In the genomic region with DNA sequence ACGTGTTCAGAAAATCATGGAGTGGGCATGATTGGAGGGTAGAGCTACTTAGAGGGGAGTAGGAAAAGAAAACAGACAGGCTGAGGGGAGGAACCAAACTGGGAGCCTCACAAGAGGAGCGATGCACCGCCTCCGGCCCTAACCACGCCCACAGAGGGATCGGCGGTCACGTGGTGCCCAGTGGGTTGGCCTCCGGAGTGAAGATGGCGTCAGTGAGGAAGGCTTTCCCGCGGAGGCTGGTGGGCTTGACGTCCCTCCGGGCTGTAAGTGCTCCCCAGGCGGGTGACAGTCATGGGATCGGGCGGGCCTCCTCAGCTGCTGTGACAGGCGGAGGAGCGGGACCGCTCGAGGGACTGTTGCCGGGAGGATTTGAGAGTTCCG, we compare ENCODE assay signal across 7 mouse cellular contexts. TPM values are rescaled to one million over a fixed set of nuclear protein-coding genes. Genes with fewer than 3 reads are reported as not detected.
DNase-seq lines count a peak whose midpoint lies in the region; ATAC-seq and TF ChIP-seq lines count a peak whose summit lies in the region.

A gene (plus strand): TSS at position 171 of the 381 bp plus-strand sequence.

- peak within 1 kb of the TSS; percentile 73 for H3K4me3 ChIP-seq in intestine, postnatal 0 days (ENCODE audit: low read depth, low read length)
- H3K4me3 ChIP-seq in midbrain, embryonic 12.5 days, result peak within 1 kb of the TSS; percentile 70
- H3K4me3 ChIP-seq in small intestine, adult 2 months (ENCODE audit: low read depth, low read length), result peak within 1 kb of the TSS; percentile 73

- no peaks in the 10 kb centered on the region for H3K9me3 ChIP-seq in intestine, postnatal 0 days (ENCODE audit: control insufficient read depth)
- H3K9me3 ChIP-seq in midbrain, embryonic 12.5 days, result no peaks in the 10 kb centered on the region

- WGBS in intestine, postnatal 0 days, result 0% methylated on average over 23 of the region's 23 CpGs
- WGBS in midbrain, embryonic 12.5 days, result under 1% methylated on average over 23 of the region's 23 CpGs
- under 1% methylated on average over 23 of the region's 23 CpGs for WGBS in small intestine, adult 2 months

- H3K27me3 ChIP-seq in intestine, postnatal 0 days (replicated peaks; ENCODE audit: control insufficient read depth, insufficient read depth, low read length), result no peaks in the 10 kb centered on the region
- H3K27me3 ChIP-seq in midbrain, embryonic 12.5 days, result no peaks in the 10 kb centered on the region
- H3K27me3 ChIP-seq in small intestine, adult 2 months (ENCODE audit: control insufficient read depth, insufficient read depth, low read length), result no peaks in the 10 kb centered on the region

- DNase-seq in adrenal gland, adult 8-10 months, result peak; percentile 93
- DNase-seq in embryo, embryonic 9.5 days (ENCODE audit: extremely low spot score), result peak; percentile 93
- no peak for DNase-seq in gonadal fat pad, adult 2 months (ENCODE audit: low read depth)
- DNase-seq in left cerebral cortex, postnatal 4 days, result peak; percentile 95

- H3K36me3 ChIP-seq in intestine, postnatal 0 days (ENCODE audit: control insufficient read depth, insufficient read depth), result peaks cover under 1% of the 10 kb centered on the region; the same call in 1 of the 2 replicates
- H3K36me3 ChIP-seq in midbrain, embryonic 12.5 days, result peaks cover 6% of the 10 kb centered on the region
- peaks cover 5% of the 10 kb centered on the region; the same call in 1 of the 2 replicates for H3K36me3 ChIP-seq in small intestine, adult 2 months (ENCODE audit: control insufficient read depth, insufficient read depth, low read length)

- H3K9ac ChIP-seq in intestine, postnatal 0 days (ENCODE audit: low read depth, low read length), result peak within 1 kb of the TSS; percentile 78
- peak within 1 kb of the TSS; percentile 66 for H3K9ac ChIP-seq in midbrain, embryonic 12.5 days (replicated peaks)

- peak within 1 kb of the TSS; percentile 89 for H3K4me2 ChIP-seq in intestine, postnatal 0 days (replicated peaks; ENCODE audit: low read depth)
- peak within 1 kb of the TSS; percentile 91 for H3K4me2 ChIP-seq in midbrain, embryonic 12.5 days (replicated peaks)

- intact Hi-C loops in left cerebral cortex, postnatal 4 days (cut with DNase I), result no loop called here

- 0 out of 2 replicates have a peak, but pooled peaks cover 6% of the 10 kb centered on the region for H3K4me1 ChIP-seq in intestine, postnatal 0 days (replicated peaks; ENCODE audit: control insufficient read depth, insufficient read depth, low read length)
- H3K4me1 ChIP-seq in midbrain, embryonic 12.5 days, result peaks cover 11% of the 10 kb centered on the region
- H3K4me1 ChIP-seq in small intestine, adult 2 months (ENCODE audit: control insufficient read depth, insufficient read depth, insufficient read length, low read length), result peaks cover 13% of the 10 kb centered on the region; the same call in 1 of the 2 replicates

- no peak for TF ChIP-seq CTCF in intestine, postnatal 0 days (IDR thresholded peaks at IDR 0.05; ENCODE audit: low read depth)
- no peak for TF ChIP-seq CTCF in small intestine, adult 2 months (IDR thresholded peaks at IDR 0.05; ENCODE audit: extremely low read depth, insufficient read length, insufficient replicate concordance, low read depth, low read length)

- H3K27ac ChIP-seq in intestine, postnatal 0 days (ENCODE audit: low read depth, low read length), result peak within 1 kb of the TSS; percentile 87
- H3K27ac ChIP-seq in midbrain, embryonic 12.5 days (replicated peaks), result peak within 1 kb of the TSS; percentile 58
- peak within 1 kb of the TSS; percentile 63 for H3K27ac ChIP-seq in small intestine, adult 2 months (ENCODE audit: insufficient read depth, low read depth, low read length)

- TF ChIP-seq POLR2A in small intestine, adult 2 months (IDR thresholded peaks at IDR 0.05; ENCODE audit: low read depth, low read length), result peak; percentile 67

- peak; percentile 79 for ATAC-seq in intestine, postnatal 0 days
- ATAC-seq in midbrain, embryonic 12.5 days (ENCODE audit: low FRiP score, low read depth), result peak; percentile 94

RNA-seq across cellular contexts. Expression of the gene that starts here (rescaled TPM):
- total RNA-seq in adrenal gland, adult 8-10 months (2022), result 10 to 100 TPM; 51.7 to 68.6 (median 62.8) TPM
- 50.5 and 52.5 TPM in 2 replicates for polyA plus RNA-seq in gonadal fat pad, adult 2 months (2012; rRNA removed)
- polyA plus RNA-seq in intestine, postnatal 0 days (2015; fragmentation: Nextera tagmentation; extraction: Ambion mirVana), result 232 and 235 TPM in 2 replicates
- 10 to 100 TPM; 30.2 to 33.9 TPM for total RNA-seq in left cerebral cortex, postnatal 4 days (2021)
- 52.7 and 54.1 TPM in 2 replicates for polyA plus RNA-seq in midbrain, embryonic 12.5 days (2016; fragmentation: Nextera tagmentation; extraction: Ambion mirVana)
- polyA plus RNA-seq in small intestine, adult 2 months (2012; rRNA removed), result 50.3 and 76.6 TPM in 2 replicates
